Mouse (Mus musculus): ENCODE data around the gene Tmed6.
"Not testable (repeated sequence)": the region's sequence is repeated elsewhere in the genome, so short reads cannot be mapped to it uniquely, and the experiment has no call there.

Gene Tmed6

GRCm38 (mm10) chr8:107065511-107066496 lies at the start of gene Tmed6:
Tmed6 (minus strand) TSS chr8:107065644.
- DNase-seq (ENCODE audit: low spot score), result no peak

DNA sequence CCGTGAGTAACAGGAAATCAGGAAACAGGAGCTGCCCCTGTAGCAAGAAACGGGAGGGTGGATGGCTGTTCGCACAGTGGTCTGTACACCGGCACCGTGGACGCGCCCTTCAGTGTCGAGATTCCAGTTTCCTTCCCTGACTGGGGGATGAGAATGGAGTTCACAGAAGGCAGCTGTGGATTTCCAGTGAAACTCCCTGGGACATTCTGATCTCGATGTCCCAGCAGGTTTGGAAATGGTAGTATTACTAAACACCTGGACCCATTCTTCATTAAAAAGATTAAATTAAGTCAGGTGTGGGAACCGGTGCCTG lies 49.5 kb upstream of the Tmed6 start:
- DNase-seq (ENCODE audit: low spot score), result no peak

GRCm38 (mm10) chr8:107114150-107115007 lies 48.9 kb upstream of the Tmed6 start:
- DNase-seq (ENCODE audit: low spot score), result no peak

- no peak for DNase-seq (ENCODE audit: low spot score)
Measured at GRCm38 (mm10) chr8:107113209-107113608, 47.8 kb upstream of the Tmed6 start.

DNA sequence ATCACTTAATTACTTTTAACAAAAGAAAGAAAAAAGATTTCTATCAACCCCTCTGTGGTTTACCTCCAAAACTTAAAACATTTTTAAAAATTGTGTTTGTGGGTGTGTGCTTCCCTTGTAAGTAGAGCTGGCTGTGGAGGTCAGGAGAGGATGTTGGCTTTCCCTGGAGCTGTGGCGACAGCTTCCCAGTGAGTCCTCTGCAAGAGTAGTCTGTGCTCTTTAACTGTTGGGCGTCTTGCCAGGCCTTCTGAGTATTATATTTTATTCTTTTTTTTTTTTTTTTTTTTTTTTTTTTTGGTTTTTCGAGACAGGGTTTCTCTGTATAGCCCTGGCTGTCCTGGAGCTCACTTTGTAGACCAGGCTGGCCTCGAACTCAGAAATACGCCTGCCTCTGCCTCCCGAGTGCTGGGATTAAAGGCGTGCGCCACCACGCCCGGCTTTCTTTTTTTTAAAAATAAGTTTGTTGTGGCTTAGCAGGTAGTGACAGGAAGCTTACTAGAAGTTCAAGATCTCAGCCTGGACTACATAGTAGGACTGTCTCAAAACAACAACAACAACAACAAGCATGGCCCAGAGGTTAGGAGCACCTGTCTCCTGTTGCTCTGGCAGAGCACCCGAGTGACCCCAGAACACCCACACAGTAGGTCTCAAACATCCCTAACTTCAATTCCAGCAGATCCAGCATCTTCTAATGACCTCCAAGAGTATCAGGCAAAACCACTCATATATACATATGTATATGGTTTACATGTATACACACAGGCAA lies 46.1 kb upstream of the Tmed6 start:
- DNase-seq (ENCODE audit: low spot score), result no peak

DNA sequence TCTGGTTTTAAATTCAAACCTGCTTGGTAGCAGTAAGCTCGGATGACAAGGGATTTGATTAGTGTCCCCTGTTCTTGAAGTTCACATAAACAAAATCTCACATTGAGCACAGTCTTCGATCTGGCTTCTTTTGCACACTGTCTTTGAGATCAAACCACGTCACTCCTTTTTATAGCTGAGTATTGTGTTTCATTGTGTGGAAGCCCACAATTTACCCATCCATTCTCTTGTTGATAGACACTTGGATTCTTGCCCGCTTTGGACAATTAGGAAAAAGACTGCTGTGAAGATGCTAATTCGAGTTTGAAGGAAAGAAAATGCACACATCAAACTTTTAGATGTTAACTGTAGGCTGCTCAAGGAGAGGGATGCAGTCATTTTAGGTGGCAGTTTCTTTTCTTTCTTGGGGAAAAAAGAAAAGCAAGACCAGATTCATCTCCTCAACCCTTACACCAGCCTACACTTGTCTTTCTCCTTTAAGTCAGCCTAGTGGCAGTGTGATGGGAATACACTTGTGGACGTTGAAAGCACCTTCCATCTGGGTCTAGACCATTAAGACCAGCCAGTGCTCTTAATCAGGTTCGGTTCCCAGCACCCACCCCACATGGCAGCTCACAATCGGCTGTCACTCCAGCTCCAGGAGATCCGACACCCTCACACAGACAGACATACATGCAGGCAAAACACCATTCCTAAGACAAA lies 45.3 kb upstream of the Tmed6 start:
- DNase-seq (ENCODE audit: low spot score), result no peak

- no peak for DNase-seq (ENCODE audit: low spot score)
Measured at GRCm38 (mm10) chr8:107109816-107110435, 44.5 kb upstream of the Tmed6 start.

DNA sequence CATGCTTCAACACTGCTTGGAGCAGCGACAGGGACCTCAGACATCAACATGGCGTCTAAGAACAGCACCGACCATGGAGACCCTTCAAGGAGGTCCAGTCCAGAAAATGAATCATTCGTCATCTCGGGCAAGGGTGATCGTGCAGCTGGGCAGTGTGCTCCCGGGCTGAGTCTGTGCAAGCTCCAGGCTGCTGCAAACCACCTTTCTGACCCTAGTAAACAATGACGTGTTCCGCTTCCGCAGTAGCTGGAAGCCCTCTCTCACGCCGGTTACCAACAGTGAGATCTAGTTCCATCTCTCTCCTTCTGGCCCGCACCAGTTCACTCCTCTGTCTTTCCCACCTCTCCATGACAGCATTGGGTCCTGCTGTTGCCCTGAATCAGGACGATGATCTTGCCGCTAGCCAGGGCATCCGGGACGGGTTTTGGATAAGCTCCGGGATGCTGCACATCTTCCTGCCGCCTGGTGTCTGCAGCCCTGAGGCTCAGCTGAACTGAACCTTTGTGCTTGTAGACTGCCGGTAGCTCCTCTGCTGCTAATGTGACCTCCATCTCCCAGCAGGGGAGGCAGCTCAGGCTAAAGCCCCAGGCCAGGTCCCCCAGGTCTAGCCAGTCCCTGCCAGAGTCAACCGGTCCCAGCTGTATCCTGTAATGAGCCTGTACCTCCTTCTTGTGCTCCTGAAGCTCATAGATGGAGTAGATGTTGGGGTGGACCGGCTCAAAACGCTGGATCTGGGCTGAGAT lies 43.7 kb upstream of the Tmed6 start:
- no peak for DNase-seq (ENCODE audit: low spot score)

DNA sequence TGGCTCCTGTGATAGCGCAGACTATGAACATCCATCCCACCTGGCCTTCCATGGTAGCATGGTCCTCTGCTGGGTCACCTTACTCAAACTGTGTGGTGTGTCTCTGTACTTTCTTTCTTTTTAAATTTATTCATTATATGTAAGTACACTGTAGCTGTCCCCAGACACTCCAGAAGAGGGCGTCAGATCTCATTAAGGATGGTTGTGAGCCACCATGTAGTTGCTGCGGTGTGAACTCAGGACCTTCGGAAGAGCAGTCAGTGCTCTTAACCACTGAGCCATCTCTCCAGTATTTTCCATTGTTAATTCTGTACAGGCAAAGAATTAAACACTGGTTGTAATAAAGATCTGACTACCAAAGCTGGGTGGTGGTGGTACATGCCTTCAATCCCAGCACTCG lies 42.6 kb upstream of the Tmed6 start:
- not testable (repeated sequence) for DNase-seq (ENCODE audit: low spot score)

GRCm38 (mm10) chr8:107104547-107104946 lies 39.1 kb upstream of the Tmed6 start:
- DNase-seq (ENCODE audit: low spot score), result peak; percentile 34

- no peak for DNase-seq (ENCODE audit: low spot score)
Measured at GRCm38 (mm10) chr8:107100635-107101034, 35.2 kb upstream of the Tmed6 start.

DNA sequence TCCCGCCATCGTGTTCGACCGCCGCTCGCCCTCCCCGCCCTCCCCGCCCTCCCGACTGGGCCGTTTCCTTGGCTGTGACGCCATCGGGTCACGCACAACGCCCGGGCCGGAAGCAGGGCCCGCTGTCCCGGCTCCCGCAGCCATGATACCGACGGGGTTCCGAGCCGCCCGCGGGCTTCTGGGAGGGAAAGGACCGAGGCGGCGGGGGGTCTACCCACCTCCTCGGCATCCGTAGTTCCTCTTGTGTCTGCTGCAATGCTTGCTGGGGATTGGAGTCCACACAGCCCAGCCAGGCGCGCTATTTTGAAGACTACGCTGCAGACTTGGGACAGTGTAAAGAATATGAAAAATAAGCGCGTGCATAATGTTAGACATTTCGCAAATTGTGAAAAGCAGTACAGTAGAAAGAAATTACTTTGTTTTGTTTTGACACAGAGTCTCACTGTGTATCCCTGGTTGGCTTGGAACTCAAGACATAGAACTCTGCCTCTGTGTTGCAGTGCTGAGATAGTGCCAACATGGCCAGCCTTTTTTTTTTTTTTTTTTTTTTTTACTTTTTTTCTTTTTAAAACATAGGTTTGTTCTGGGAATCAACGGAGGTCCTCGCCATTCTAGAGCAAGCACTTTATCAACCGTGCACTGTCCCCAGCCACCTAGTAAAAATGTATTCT lies 31.1 kb upstream of the Tmed6 start, which contains the start of gene Terf2:
TSS of gene Terf2 (minus strand) at position 182 of the 671 bp plus-strand sequence.
- DNase-seq (ENCODE audit: low spot score), result peak; percentile 77

- DNase-seq (ENCODE audit: low spot score), result no peak
Measured at GRCm38 (mm10) chr8:107095717-107096365, 30.4 kb upstream of the Tmed6 start.

DNA sequence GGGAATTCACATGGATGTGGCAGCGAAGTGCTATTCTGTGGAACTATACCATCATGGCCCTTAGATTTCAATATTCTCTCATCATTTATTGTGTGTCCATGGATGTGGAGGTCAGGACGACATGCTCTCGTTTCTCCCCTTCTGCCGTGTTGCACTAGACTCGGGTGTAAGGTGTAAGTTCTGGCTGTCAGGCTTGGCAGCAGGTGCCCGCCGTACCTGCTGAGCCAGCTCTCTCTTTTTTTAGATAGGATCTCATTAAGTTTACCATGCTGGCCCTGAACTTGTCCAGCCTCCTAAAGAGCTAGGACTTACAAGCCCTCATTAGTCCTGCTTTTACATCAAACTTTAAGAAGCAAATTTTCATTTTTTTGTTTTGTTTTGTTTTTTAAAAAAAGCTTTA lies 25.1 kb upstream of the Tmed6 start:
- DNase-seq (ENCODE audit: low spot score), result no peak

DNA sequence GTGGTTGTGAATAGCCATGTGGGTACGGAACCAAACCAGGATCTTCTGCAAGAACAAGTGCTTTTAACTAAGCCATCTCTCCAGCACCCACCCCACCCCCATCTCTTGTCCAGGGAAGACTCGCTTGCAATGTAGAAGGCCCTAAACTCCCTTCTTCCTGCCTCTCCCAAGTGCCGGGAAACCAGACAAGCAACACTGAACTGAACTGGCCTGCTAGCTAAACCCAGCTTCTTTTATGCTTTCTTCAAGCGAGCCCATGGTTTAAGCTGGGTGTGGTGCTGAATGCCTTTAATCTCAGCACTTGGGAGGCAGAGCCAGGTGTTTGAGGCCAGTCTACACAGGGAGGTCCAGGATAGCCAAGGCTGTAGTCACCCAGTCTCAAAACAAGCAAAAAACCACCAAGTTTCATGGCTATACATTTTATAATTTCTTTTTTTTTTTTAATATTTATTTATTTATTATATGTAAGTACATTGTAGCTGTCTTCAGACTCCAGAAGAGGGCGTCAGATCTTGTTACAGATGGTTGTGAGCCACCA lies 23.2 kb upstream of the Tmed6 start:
- no peak for DNase-seq (ENCODE audit: low spot score)

DNA sequence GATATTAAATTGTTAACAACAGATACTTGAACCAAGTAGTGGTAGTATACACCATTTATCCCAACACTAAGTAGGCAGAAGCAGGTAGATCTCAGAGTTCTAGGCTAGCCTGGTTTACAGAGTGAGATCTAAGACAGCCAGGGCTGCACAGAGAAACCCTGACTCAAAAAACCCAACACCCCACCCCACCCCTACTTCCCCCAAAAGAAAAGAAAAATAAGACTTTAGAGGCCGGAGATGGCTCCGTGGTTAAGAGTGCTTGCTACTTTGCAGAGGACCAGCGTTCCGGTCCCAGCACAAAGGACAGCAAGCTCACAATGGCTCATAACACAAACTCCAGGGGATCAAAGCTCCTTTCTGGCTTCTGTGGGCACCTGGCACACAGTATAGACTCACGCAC lies 20.6 kb upstream of the Tmed6 start:
- no peak for DNase-seq (ENCODE audit: low spot score)

GRCm38 (mm10) chr8:107085358-107085757 lies 19.9 kb upstream of the Tmed6 start:
- DNase-seq (ENCODE audit: low spot score), result no peak

GRCm38 (mm10) chr8:107076239-107076888 lies 10.9 kb upstream of the Tmed6 start:
- DNase-seq (ENCODE audit: low spot score), result no peak

All from urinary bladder, postnatal 10 days (tissue).